Mouse (Mus musculus): ENCODE measurements around the gene Enox1. TPM values are rescaled to one million over a fixed set of nuclear protein-coding genes. Genes with fewer than 3 reads are reported as not detected.
A peak's percentile ranks its signal among the peaks of the same experiment; 100 is the strongest.

Gene Enox1
- polyA plus RNA-seq, 1 experiment from 2014 or later: 6.6 TPM

DNA sequence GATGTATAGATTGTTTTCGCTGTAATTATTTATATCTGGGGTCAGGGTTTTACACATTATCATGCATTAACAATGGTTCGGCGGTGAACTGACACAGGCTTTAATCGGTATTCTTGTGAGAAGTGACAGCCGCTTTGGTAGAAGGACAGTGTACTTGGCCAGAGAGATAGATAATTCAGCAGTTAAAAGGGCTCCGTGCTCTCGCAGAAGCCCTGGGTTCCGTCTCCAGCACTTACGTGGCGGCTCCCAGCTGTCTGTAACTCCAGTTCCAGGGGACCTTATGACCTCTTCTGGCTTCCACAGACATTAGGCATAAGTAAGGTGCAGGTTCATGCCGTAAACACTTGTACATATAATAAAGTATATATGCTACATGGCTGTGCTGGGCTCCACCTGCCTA is 515.4 kb downstream of the Enox1 start:
- TF ChIP-seq CTCF (IDR thresholded peaks at IDR 0.05; ENCODE audit: low read depth): no peak
- H3K36me3 ChIP-seq (ENCODE audit: insufficient read depth, low read length): no peaks in the 10 kb centered on the region
- H3K27me3 ChIP-seq (ENCODE audit: insufficient read depth, low read length): no peaks in the 10 kb centered on the region
- H3K4me3 ChIP-seq (replicated peaks; ENCODE audit: low read depth, low read length): no peak overlapping the region
- no peak overlapping the region for H3K9ac ChIP-seq (ENCODE audit: low read depth, low read length)
- no peak overlapping the region for H3K27ac ChIP-seq
- DNase-seq (ENCODE audit: low spot score) (no peak), ATAC-seq (replicated peaks; ENCODE audit: low FRiP score, low read depth) (no peak)
- no peaks in the 10 kb centered on the region for H3K4me1 ChIP-seq (replicated peaks; ENCODE audit: insufficient read depth, low read length)
- H3K4me2 ChIP-seq (ENCODE audit: low read length): no peak overlapping the region
- WGBS: 78% methylated on average over 11 of the region's 11 CpGs
- H3K9me3 ChIP-seq (replicated peaks; ENCODE audit: low read length): no peaks in the 10 kb centered on the region

- Histone ChIP-seq H3K27ac (no peak overlapping the region), H3K36me3 (ENCODE audit: insufficient read depth, low read length) (no peaks in the 10 kb centered on the region), H3K4me2 (ENCODE audit: low read length) (no peak overlapping the region), H3K4me1 (replicated peaks; ENCODE audit: insufficient read depth, low read length) (no peaks in the 10 kb centered on the region), H3K27me3 (ENCODE audit: insufficient read depth, low read length) (no peaks in the 10 kb centered on the region), H3K4me3 (replicated peaks; ENCODE audit: low read depth, low read length) (no peak overlapping the region), H3K9me3 (replicated peaks; ENCODE audit: low read length) (no peaks in the 10 kb centered on the region), H3K9ac (ENCODE audit: low read depth, low read length) (no peak overlapping the region)
- no peak for TF ChIP-seq CTCF (IDR thresholded peaks at IDR 0.05; ENCODE audit: low read depth)
- peak; percentile 75 for DNase-seq (ENCODE audit: low spot score)
- ATAC-seq (replicated peaks; ENCODE audit: low FRiP score, low read depth): 0 out of 2 replicates have a peak, but pooled peaks have one; percentile 36
- WGBS: 10% methylated on average over 8 of the region's 8 CpGs
Measured at GRCm38 (mm10) chr14:77673138-77673537, 516.6 kb downstream of the Enox1 start.

GRCm38 (mm10) chr14:77677951-77678350 is 521.4 kb downstream of the Enox1 start:
- TF ChIP-seq CTCF (IDR thresholded peaks at IDR 0.05; ENCODE audit: low read depth): no peak
- DNase-seq (ENCODE audit: low spot score) (no peak), ATAC-seq (replicated peaks; ENCODE audit: low FRiP score, low read depth) (no peak)
- H3K9me3 ChIP-seq (replicated peaks; ENCODE audit: low read length): no peaks in the 10 kb centered on the region
- no peak overlapping the region for H3K4me3 ChIP-seq (replicated peaks; ENCODE audit: low read depth, low read length)
- no peak overlapping the region for H3K4me2 ChIP-seq (ENCODE audit: low read length)
- H3K36me3 ChIP-seq (ENCODE audit: insufficient read depth, low read length): no peaks in the 10 kb centered on the region
- H3K9ac ChIP-seq (ENCODE audit: low read depth, low read length): no peak overlapping the region
- 71% methylated on average over 7 of the region's 7 CpGs for WGBS
- H3K27ac ChIP-seq: no peak overlapping the region
- no peaks in the 10 kb centered on the region for H3K27me3 ChIP-seq (ENCODE audit: insufficient read depth, low read length)
- H3K4me1 ChIP-seq (replicated peaks; ENCODE audit: insufficient read depth, low read length): no peaks in the 10 kb centered on the region

DNA sequence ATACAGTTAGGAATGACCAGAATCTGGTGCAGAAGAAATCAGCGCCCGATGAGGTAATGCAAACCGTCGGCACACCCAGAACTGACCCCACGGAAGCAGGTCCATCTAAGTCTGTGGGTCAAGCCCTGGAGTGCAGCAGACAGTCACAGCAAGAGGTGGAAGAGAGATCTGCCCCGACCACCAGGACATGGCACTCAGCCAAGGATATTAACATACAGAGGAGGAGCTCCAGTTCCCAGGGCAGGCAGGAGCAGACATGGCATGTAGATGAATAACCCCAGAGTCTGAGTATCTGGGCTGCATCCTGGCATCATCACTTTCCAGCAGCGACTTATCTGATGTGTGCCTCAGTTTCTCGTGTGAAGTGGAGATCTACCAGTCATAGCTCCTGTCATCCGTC is 523.3 kb downstream of the Enox1 start:
- 65% methylated on average over 9 of the region's 9 CpGs for WGBS
- ATAC-seq (replicated peaks; ENCODE audit: low FRiP score, low read depth) (0 out of 2 replicates have a peak, but pooled peaks have one; percentile 33), DNase-seq (ENCODE audit: low spot score) (no peak)

GRCm38 (mm10) chr14:77682888-77683555 is 526.5 kb downstream of the Enox1 start:
- DNase-seq (ENCODE audit: low spot score): no peak
- no peak for TF ChIP-seq CTCF (IDR thresholded peaks at IDR 0.05; ENCODE audit: low read depth)
- no peaks in the 10 kb centered on the region for H3K27me3 ChIP-seq (ENCODE audit: insufficient read depth, low read length)
- H3K9ac ChIP-seq (ENCODE audit: low read depth, low read length): no peak overlapping the region
- H3K4me3 ChIP-seq (replicated peaks; ENCODE audit: low read depth, low read length): no peak overlapping the region
- no peaks in the 10 kb centered on the region for H3K9me3 ChIP-seq (replicated peaks; ENCODE audit: low read length)
- H3K36me3 ChIP-seq (ENCODE audit: insufficient read depth, low read length): no peaks in the 10 kb centered on the region
- no peak overlapping the region for H3K27ac ChIP-seq
- no peaks in the 10 kb centered on the region for H3K4me1 ChIP-seq (replicated peaks; ENCODE audit: insufficient read depth, low read length)
- WGBS: 94% methylated on average over 10 of the region's 10 CpGs
- ATAC-seq (replicated peaks; ENCODE audit: low FRiP score, low read depth): no peak
- H3K4me2 ChIP-seq (ENCODE audit: low read length): no peak overlapping the region

More for the DNA sequence above, 523.3 kb downstream of the Enox1 start:
- Histone ChIP-seq H3K27me3 (ENCODE audit: insufficient read depth, low read length) (no peaks in the 10 kb centered on the region), H3K4me2 (ENCODE audit: low read length) (no peak overlapping the region), H3K27ac (no peak overlapping the region), H3K4me1 (replicated peaks; ENCODE audit: insufficient read depth, low read length) (no peaks in the 10 kb centered on the region), H3K9me3 (replicated peaks; ENCODE audit: low read length) (no peaks in the 10 kb centered on the region), H3K9ac (ENCODE audit: low read depth, low read length) (no peak overlapping the region), H3K36me3 (ENCODE audit: insufficient read depth, low read length) (no peaks in the 10 kb centered on the region), H3K4me3 (replicated peaks; ENCODE audit: low read depth, low read length) (no peak overlapping the region)
- TF ChIP-seq CTCF (IDR thresholded peaks at IDR 0.05; ENCODE audit: low read depth): no peak

DNA sequence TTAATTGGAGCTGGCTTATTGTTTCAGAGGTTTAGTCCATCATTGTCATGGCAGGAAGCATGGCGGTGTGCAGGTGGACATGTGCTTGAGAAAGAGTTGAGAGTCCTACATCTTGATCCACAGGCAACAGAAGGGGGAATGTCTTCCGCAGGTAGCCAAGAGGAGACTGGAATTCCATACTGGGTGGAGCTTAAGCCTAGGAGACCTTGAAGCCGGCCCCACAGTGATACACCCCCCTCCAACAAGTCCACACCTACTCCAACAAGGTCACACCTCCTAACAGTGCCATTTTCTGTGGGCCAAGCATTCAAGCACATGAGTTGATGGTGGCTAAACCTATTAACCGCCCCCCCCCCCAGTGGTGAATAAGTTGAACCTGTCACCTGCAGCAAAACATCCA is 533.3 kb downstream of the Enox1 start:
- H3K27me3 ChIP-seq (ENCODE audit: insufficient read depth, low read length): no peaks in the 10 kb centered on the region
- no peak for ATAC-seq (replicated peaks; ENCODE audit: low FRiP score, low read depth)

More for the DNA sequence above, 533.3 kb downstream of the Enox1 start:
- Histone ChIP-seq H3K36me3 (ENCODE audit: insufficient read depth, low read length) (no peaks in the 10 kb centered on the region), H3K4me3 (replicated peaks; ENCODE audit: low read depth, low read length) (no peak overlapping the region), H3K9me3 (replicated peaks; ENCODE audit: low read length) (no peaks in the 10 kb centered on the region), H3K9ac (ENCODE audit: low read depth, low read length) (no peak overlapping the region), H3K4me2 (ENCODE audit: low read length) (no peak overlapping the region), H3K4me1 (replicated peaks; ENCODE audit: insufficient read depth, low read length) (no peaks in the 10 kb centered on the region), H3K27ac (no peak overlapping the region)
- no peak for TF ChIP-seq CTCF (IDR thresholded peaks at IDR 0.05; ENCODE audit: low read depth)
- DNase-seq (ENCODE audit: low spot score): no peak
- 88% methylated on average over 4 of the region's 4 CpGs for WGBS

Measured in kidney, postnatal 0 days (tissue).